Mouse (Mus musculus) cortical plate, adult 2 months (tissue): ENCODE data around the gene Rxrb. TPM values are rescaled to one million over a fixed set of nuclear protein-coding genes. Genes with fewer than 3 reads are reported as not detected.

Experiments used
- H3K27ac ChIP-seq: fragments of 200-500 bp; 2 replicates; pipeline ENCODE4 v1.5.1; 2012; ENCODE audit warnings: low read length, control low read depth, inconsistent platforms; ENCODE audit not compliant: insufficient read depth
- H3K4me1 ChIP-seq: fragments of 200-500 bp; 2 replicates; pipeline ENCODE4 v1.6.1; 2011; ENCODE audit warnings: low read length; ENCODE audit not compliant: control insufficient read depth, insufficient read depth
- H3K4me3 ChIP-seq: fragments of 200-500 bp; 2 replicates; pipeline ENCODE4 v1.5.1; 2011; ENCODE audit warnings: mild to moderate bottlenecking, low read length, control low read depth; ENCODE audit not compliant: insufficient read depth
- CTCF ChIP-seq: fragments of 200-500 bp; IDR thresholded peaks from 2 replicates; pipeline ENCODE4 v1.5.1; 2011; ENCODE audit warnings: mild to moderate bottlenecking, control low read depth, low read length; ENCODE audit not compliant: insufficient read depth; ENCODE audit errors: extremely low read depth
- POLR2A ChIP-seq: fragments of 200-500 bp; IDR thresholded peaks from 2 replicates; pipeline ENCODE4 v1.6.1; 2011; ENCODE audit warnings: mild to moderate bottlenecking, low read length, control low read depth; ENCODE audit not compliant: insufficient read depth; ENCODE audit errors: extremely low read depth
- polyA plus RNA-seq: library from polyadenylated mRNA; depleted of rRNA; stranded (reverse); fragments of >200 nt; gene quantifications from 2 replicates; pipeline ENCODE4 v1.2.3, GENCODE M21; 2012

Rxrb gene
- polyA plus RNA-seq, 1 experiment: 78.5 TPM

DNA sequence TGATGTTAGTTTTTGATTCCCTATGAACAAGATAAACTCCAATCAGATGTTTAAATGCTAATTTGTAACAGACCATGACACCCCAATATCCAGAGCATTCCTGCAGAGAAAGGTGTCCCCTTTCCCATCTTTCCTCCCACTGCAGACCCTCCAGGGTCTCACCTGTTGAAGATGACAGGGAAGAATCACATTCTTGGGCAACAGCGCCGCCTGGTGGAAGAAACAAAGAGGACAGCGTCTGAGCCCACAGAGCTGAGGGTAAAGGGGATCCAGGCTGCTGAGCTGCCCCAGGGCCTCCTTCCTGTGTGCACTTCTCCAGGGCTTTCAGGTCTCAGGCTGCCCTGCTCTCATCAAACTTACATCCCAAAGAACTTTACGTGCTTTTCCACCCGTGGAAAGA, 28.2 kb upstream of the Rxrb start:
- TF ChIP-seq POLR2A (no peak), CTCF (peak; percentile 48; the same call in 1 of the 2 replicates)
- H3K4me3 ChIP-seq: no peak overlapping the region
- no peaks in the 10 kb centered on the region for H3K4me1 ChIP-seq
- no peak overlapping the region for H3K27ac ChIP-seq

DNA sequence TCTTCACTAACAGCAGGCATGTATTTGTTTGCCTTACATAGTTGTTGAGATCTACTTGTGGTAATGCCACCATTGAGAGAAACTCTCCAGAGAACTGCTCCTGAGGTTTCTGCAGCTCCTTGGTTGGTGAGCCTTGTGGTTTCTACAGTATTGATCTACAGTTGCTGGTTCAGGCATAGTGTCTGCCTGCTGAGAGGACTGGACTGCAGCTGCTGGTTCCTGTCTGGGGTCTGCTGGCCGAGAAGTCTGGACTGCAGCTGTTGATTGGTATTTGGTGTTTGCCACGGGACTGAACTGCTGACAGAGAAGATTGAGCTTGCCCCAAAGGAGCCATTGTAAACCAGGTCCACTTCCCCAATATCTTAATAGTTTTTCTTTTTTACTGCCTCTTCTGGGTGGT, 25.0 kb upstream of the Rxrb start:
- Histone ChIP-seq H3K4me1 (no peaks in the 10 kb centered on the region), H3K27ac (no peak overlapping the region), H3K4me3 (no peak overlapping the region)
- TF ChIP-seq POLR2A (no peak), CTCF (no peak)

DNA sequence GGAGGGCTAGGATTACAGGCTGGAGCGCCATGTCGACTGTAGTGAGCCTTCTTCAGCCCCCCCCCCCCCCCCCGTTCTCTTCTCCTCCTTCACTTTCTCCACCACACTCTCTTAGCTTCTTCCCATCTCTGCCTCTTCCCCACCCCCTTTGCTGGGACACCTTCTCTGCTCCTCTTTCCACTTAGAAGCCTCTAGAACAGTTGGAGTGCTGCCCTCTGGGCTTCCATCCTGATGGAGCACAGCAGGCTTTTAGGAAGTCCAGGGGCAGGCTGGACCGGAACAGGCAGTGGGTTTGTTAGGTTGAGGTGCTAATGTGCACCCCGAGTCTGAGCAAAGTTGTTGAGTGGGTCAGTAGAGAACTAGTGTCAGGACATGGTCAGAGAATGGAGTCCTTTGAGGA, 21.5 kb upstream of the Rxrb start:
- H3K4me3 ChIP-seq: no peak overlapping the region
- no peak for TF ChIP-seq CTCF
- TF ChIP-seq POLR2A: no peak
- no peaks in the 10 kb centered on the region for H3K4me1 ChIP-seq
- H3K27ac ChIP-seq: no peak overlapping the region

DNA sequence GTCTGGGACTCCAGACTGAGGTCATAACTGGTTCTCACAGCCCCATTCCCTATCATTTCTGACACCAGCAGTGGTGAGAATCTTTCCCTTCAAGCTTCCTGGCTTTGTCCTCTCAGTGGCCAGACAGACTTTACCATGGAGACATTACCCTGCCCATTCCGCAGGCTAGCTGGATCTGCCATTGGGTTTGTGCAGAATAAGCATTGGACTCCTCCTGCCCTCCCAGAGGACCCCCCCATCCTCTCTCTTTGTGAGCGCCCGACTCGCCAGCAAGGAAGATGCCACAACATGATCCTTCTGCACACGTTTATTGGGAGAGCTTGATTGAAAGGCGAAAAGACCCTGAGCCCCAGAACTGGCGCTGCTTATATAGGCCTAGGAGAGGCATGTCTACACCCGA, 18.2 kb upstream of the Rxrb start:
- Histone ChIP-seq H3K4me1 (no peaks in the 10 kb centered on the region), H3K4me3 (no peak overlapping the region), H3K27ac (no peak overlapping the region)
- TF ChIP-seq POLR2A: no peak
- no peak for TF ChIP-seq CTCF

DNA sequence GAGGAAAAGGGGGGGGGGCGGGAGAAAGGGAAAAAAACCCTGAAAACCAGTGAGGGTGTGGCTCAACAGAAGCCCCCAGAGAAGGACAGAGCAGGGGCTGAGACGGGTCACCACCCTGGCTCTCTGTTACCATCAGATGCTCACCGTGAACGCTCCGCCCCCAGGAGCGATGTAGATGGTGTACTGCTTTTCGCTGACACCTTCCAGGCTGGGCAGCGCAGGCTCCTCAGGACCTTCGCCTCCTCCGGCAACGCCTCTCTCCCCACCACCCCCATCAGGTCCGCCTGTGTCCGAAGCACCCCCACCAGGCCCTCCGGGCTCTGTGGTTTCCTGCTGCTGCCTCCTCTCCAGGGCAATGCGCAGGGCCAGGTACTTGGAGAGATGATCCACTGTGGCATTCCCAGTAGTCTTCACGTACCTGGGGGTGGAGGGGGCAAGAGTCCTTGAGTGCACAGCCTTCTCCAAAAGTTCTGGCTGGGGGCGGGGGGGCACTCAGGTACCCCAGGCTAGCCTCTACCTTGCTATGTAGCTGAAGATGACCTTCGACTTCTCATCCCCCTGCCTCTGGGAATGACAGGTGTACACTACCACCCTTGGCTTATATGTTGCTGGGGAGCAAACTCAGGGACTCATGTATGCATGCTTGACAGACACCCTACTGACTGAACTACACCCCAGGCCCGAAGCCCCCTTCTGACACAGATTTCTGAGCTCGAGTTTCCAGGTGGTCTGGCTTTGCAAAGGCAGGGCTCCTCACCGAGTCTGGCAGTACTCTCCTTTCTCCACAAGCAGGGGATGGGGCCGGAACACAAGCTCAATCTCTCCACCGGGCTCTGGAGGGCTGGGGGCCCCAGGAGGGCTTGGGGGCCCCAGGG, 9.8 kb upstream of the Rxrb start:
- peaks cover 2% of the 10 kb centered on the region; the same call in 1 of the 2 replicates for H3K4me1 ChIP-seq
- TF ChIP-seq CTCF (no peak), POLR2A (no peak)
- no peak overlapping the region for H3K4me3 ChIP-seq

DNA sequence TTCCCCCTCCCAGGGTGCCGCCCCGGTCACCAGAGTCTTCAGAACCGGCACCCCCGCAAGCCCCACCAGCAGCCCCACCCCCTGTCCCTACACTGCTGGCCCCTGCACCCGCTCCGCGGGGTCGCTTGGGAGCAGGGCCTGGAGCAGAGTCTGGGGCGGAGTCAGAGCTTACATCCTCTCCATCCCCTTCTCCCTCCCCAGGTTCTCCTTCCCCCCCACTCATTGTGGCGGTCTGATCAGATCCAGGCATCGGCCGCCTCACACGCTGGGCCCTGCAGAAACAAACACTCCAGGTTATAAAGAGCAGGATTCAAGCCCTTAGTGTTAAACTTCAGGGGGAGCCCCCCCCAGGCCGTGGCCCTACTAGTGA, 9.2 kb upstream of the Rxrb start:
- Histone ChIP-seq H3K4me3 (no peak overlapping the region), H3K27ac (no peak overlapping the region), H3K4me1 (peaks cover 5% of the 10 kb centered on the region; the same call in 1 of the 2 replicates)
- TF ChIP-seq POLR2A: no peak
- TF ChIP-seq CTCF: no peak

More for the DNA sequence above, 9.8 kb upstream of the Rxrb start:
- no peak overlapping the region for H3K27ac ChIP-seq

DNA sequence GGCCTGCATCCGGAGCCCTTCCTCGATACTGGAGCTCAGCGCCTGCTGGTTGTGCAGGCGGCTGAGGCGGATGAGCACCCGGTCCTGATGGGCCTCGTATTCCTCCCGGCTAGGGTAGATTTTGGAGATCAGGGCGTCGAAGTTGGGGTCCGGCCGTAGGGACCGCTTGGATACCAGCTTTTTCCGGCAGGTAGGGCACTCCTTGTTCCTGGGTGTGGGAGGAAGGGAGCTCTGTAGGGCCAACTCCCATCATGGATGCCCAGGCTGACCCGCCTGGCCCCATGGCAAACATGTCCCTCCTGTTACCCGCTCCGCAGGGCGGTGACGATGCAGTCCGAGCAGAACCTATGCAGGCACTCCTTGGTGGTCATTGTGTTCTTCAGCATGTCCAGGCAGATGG, 8.6 kb upstream of the Rxrb start:
- H3K4me1 ChIP-seq: peaks cover 5% of the 10 kb centered on the region; the same call in 1 of the 2 replicates

DNA sequence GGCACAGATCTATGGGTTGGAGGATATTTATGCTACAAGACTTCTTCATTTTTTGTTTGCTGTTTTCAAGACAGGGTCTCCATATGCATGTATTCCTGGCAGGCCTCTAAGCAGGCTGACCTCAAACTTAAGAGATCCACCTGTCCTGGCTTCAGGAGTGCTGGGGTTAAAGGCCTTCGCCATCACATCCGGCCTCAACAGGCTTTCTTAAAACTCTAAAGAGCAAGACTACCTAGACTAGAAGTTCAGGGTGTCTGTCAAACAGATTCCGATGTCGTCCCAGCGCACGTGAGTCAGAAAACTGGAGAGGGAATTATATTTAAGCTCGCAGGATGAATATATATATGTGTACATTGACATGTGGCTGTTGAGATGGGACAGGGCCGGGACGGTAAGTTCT, 7.9 kb upstream of the Rxrb start:
- Histone ChIP-seq H3K27ac (peak overlapping the region; percentile 80), H3K4me1 (peaks cover 5% of the 10 kb centered on the region; the same call in 1 of the 2 replicates), H3K4me3 (peak overlapping the region; percentile 87)
- TF ChIP-seq CTCF (no peak), POLR2A (no peak)

More for the DNA sequence above, 8.6 kb upstream of the Rxrb start:
- H3K4me3 ChIP-seq: no peak overlapping the region
- H3K27ac ChIP-seq: no peak overlapping the region
- TF ChIP-seq POLR2A: no peak
- no peak for TF ChIP-seq CTCF

DNA sequence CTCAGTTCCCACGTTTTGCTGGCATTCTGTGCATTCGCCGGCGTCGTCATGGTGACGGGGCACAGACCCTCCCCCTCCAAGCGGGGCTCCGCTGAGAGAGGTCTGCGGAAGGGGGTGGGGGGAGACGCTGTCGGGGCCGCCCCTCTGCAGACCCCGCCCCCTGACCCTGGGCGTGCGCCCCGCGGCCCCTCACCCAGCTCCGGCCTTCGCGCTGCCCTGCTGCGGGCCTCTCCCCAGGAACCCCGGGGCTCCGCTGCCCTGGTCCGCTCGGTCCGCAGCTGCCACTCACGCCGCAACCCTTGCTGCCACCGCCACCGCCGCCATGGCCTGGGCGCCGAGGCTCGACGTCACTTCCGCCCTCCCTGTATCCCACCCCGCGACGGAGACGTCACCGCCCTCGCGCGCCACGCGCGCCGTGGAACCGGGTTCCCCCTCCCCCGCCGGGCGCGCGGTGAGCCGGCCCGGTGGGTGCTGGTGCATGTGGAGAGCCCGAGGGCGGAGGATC, 7.2 kb upstream of the Rxrb start, which contains the start of gene Ring1:
Gene Ring1, minus strand, starts transcription at position 364 of the 505 bp plus-strand sequence.
- H3K4me1 ChIP-seq: peaks cover 5% of the 10 kb centered on the region; the same call in 1 of the 2 replicates
- H3K27ac ChIP-seq: peak within 1 kb of the TSS; percentile 80
- TF ChIP-seq POLR2A: peak; percentile 76; the same call in 1 of the 2 replicates
- TF ChIP-seq CTCF: no peak
- peak within 1 kb of the TSS; percentile 87 for H3K4me3 ChIP-seq

DNA sequence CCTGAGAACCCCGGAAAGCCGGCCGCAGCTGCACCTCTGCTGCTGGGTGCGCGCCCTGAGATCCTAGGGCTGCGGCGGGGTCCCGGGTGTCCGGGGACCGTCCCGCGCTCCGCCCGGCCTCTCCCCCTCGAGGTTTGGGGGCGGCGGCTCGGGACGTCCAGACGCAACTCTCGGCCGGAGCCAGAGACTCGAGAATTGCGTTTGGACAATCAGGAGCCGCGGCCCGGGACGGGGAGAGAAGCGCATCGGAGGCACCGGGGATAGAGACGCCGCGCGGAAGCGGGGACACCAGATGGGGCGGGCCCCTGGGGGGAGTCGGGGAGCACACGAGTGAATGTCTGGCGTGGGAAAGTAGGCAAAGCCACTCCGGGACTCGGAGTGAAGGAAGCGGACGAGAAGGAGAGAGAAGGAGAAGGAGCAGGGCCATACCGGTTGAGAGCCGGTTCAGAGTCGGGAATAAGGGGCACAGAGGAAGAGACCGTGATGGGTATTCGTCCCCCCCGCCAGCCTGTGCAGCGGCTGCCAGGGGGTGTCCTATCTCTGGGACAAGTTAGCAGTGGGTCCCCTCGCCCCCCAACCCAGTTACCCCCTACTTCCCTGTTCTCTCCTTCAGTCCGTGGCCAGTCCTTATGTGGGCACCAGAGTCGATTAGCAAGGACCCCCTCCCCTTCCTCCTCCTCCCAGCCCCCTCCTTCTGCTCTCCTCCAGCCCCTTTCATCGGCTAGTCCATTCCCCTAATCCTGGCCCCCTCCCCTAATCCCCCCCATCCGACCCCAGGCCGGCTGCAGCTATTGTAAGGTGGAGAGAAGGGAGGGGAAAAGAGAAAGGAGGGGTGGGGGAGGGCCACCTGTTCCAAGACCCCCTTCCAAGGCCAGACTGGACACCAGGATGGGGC, 6.5 kb upstream of the Rxrb start:
- H3K4me1 ChIP-seq: peaks cover 8% of the 10 kb centered on the region

More for the DNA sequence above, 6.5 kb upstream of the Rxrb start:
- peak overlapping the region; percentile 80 for H3K27ac ChIP-seq
- no peak for TF ChIP-seq POLR2A
- TF ChIP-seq CTCF: no peak
- peak overlapping the region; percentile 87 for H3K4me3 ChIP-seq
